Mouse (Mus musculus): ENCODE measurements around the gene Plxdc1. TPM values are rescaled to one million over a fixed set of nuclear protein-coding genes. Genes with fewer than 3 reads are reported as not detected.

The Plxdc1 gene
- polyA plus RNA-seq, 1 experiment from 2014 or later = not detected

- H3K36me3 ChIP-seq = no peaks in the 10 kb centered on the region
- no peaks in the 10 kb centered on the region for H3K9me3 ChIP-seq
- H3K27me3 ChIP-seq (ENCODE audit: insufficient read depth, poor library complexity, severe bottlenecking) = peaks cover 12% of the 10 kb centered on the region
- no peak overlapping the region for H3K4me3 ChIP-seq
- DNase-seq (ENCODE audit: low spot score) = no peak
- H3K27ac ChIP-seq = no peak overlapping the region
- H3K4me1 ChIP-seq = no peaks in the 10 kb centered on the region
- 68% methylated on average over 2 of the region's 2 CpGs for WGBS
Measured at GRCm38 (mm10) chr11:97937469-97938105, 48.7 kb downstream of the Plxdc1 start.

- Histone ChIP-seq H3K36me3 (no peaks in the 10 kb centered on the region), H3K27ac (no peak overlapping the region), H3K9me3 (no peaks in the 10 kb centered on the region), H3K27me3 (ENCODE audit: insufficient read depth, poor library complexity, severe bottlenecking) (peaks cover 12% of the 10 kb centered on the region), H3K4me1 (no peaks in the 10 kb centered on the region), H3K4me3 (no peak overlapping the region)
- DNase-seq (ENCODE audit: low spot score) = no peak
- WGBS = 30% methylated on average over 3 of the region's 3 CpGs
Measured at GRCm38 (mm10) chr11:97936758-97937157, 49.5 kb downstream of the Plxdc1 start.

GRCm38 (mm10) chr11:97935913-97936575 is 50.2 kb downstream of the Plxdc1 start:
- peaks cover 12% of the 10 kb centered on the region for H3K27me3 ChIP-seq (ENCODE audit: insufficient read depth, poor library complexity, severe bottlenecking)
- 58% methylated on average over 4 of the region's 4 CpGs for WGBS
- no peaks in the 10 kb centered on the region for H3K36me3 ChIP-seq
- no peak overlapping the region for H3K27ac ChIP-seq
- H3K4me3 ChIP-seq = no peak overlapping the region
- H3K4me1 ChIP-seq = no peaks in the 10 kb centered on the region
- DNase-seq (ENCODE audit: low spot score) = no peak
- no peaks in the 10 kb centered on the region for H3K9me3 ChIP-seq

GRCm38 (mm10) chr11:97933553-97933952 is 52.7 kb downstream of the Plxdc1 start:
- H3K9me3 ChIP-seq = no peaks in the 10 kb centered on the region
- no peak overlapping the region for H3K27ac ChIP-seq
- H3K27me3 ChIP-seq (ENCODE audit: insufficient read depth, poor library complexity, severe bottlenecking) = peaks cover 12% of the 10 kb centered on the region; the same call in 1 of the 2 replicates
- WGBS = 86% methylated on average over 1 of the region's 1 CpGs
- H3K4me3 ChIP-seq = no peak overlapping the region
- H3K4me1 ChIP-seq = no peaks in the 10 kb centered on the region
- no peaks in the 10 kb centered on the region for H3K36me3 ChIP-seq
- no peak for DNase-seq (ENCODE audit: low spot score)

- WGBS = 55% methylated on average over 4 of the region's 4 CpGs
Measured at GRCm38 (mm10) chr11:97928905-97929304, 57.3 kb downstream of the Plxdc1 start.

GRCm38 (mm10) chr11:97924217-97924616 is 62.0 kb downstream of the Plxdc1 start:
- WGBS = 91% methylated on average over 10 of the region's 10 CpGs

More at GRCm38 (mm10) chr11:97928905-97929304, 57.3 kb downstream of the Plxdc1 start:
- H3K4me1 ChIP-seq = no peaks in the 10 kb centered on the region
- H3K9me3 ChIP-seq = no peaks in the 10 kb centered on the region
- H3K27me3 ChIP-seq (ENCODE audit: insufficient read depth, poor library complexity, severe bottlenecking) = peaks cover 7% of the 10 kb centered on the region; the same call in 1 of the 2 replicates
- no peak overlapping the region; the same call in 1 of the 2 replicates for H3K27ac ChIP-seq
- H3K36me3 ChIP-seq = no peaks in the 10 kb centered on the region
- DNase-seq (ENCODE audit: low spot score) = no peak
- no peak overlapping the region for H3K4me3 ChIP-seq

GRCm38 (mm10) chr11:97923639-97924038 is 62.6 kb downstream of the Plxdc1 start:
- Histone ChIP-seq H3K9me3 (no peaks in the 10 kb centered on the region), H3K4me3 (no peak overlapping the region), H3K27me3 (ENCODE audit: insufficient read depth, poor library complexity, severe bottlenecking) (peaks cover 4% of the 10 kb centered on the region; the same call in 1 of the 2 replicates), H3K4me1 (no peaks in the 10 kb centered on the region), H3K36me3 (no peaks in the 10 kb centered on the region), H3K27ac (no peak overlapping the region)
- 75% methylated on average over 9 of the region's 9 CpGs for WGBS
- no peak for DNase-seq (ENCODE audit: low spot score)

More at GRCm38 (mm10) chr11:97924217-97924616, 62.0 kb downstream of the Plxdc1 start:
- no peaks in the 10 kb centered on the region for H3K36me3 ChIP-seq
- no peaks in the 10 kb centered on the region for H3K4me1 ChIP-seq
- peaks cover 4% of the 10 kb centered on the region; the same call in 1 of the 2 replicates for H3K27me3 ChIP-seq (ENCODE audit: insufficient read depth, poor library complexity, severe bottlenecking)
- no peaks in the 10 kb centered on the region for H3K9me3 ChIP-seq
- H3K4me3 ChIP-seq = no peak overlapping the region
- DNase-seq (ENCODE audit: low spot score) = no peak
- H3K27ac ChIP-seq = no peak overlapping the region

- Histone ChIP-seq H3K36me3 (no peaks in the 10 kb centered on the region), H3K4me1 (no peaks in the 10 kb centered on the region), H3K27ac (no peak overlapping the region), H3K9me3 (no peaks in the 10 kb centered on the region), H3K4me3 (no peak overlapping the region), H3K27me3 (ENCODE audit: insufficient read depth, poor library complexity, severe bottlenecking) (no peaks in the 10 kb centered on the region)
- DNase-seq (ENCODE audit: low spot score) = no peak
- 86% methylated on average over 6 of the region's 6 CpGs for WGBS
Measured at GRCm38 (mm10) chr11:97915974-97916503, 70.2 kb downstream of the Plxdc1 start.

GRCm38 (mm10) chr11:97915471-97915870 is 70.8 kb downstream of the Plxdc1 start:
- WGBS = 61% methylated on average over 2 of the region's 2 CpGs
- no peaks in the 10 kb centered on the region for H3K36me3 ChIP-seq
- no peak overlapping the region for H3K4me3 ChIP-seq
- H3K4me1 ChIP-seq = no peaks in the 10 kb centered on the region
- no peak for DNase-seq (ENCODE audit: low spot score)
- no peak overlapping the region for H3K27ac ChIP-seq
- H3K9me3 ChIP-seq = no peaks in the 10 kb centered on the region
- no peaks in the 10 kb centered on the region for H3K27me3 ChIP-seq (ENCODE audit: insufficient read depth, poor library complexity, severe bottlenecking)

GRCm38 (mm10) chr11:97913111-97913510 is 73.1 kb downstream of the Plxdc1 start:
- no peaks in the 10 kb centered on the region for H3K4me1 ChIP-seq
- no peak for DNase-seq (ENCODE audit: low spot score)
- 88% methylated on average over 14 of the region's 14 CpGs for WGBS
- H3K27ac ChIP-seq = no peak overlapping the region
- no peaks in the 10 kb centered on the region for H3K9me3 ChIP-seq
- H3K4me3 ChIP-seq = no peak overlapping the region
- H3K27me3 ChIP-seq (ENCODE audit: insufficient read depth, poor library complexity, severe bottlenecking) = no peaks in the 10 kb centered on the region
- H3K36me3 ChIP-seq = no peaks in the 10 kb centered on the region

GRCm38 (mm10) chr11:97908634-97909348 is 77.5 kb downstream of the Plxdc1 start:
- no peak overlapping the region for H3K27ac ChIP-seq
- no peaks in the 10 kb centered on the region for H3K4me1 ChIP-seq
- no peaks in the 10 kb centered on the region for H3K36me3 ChIP-seq
- H3K27me3 ChIP-seq (ENCODE audit: insufficient read depth, poor library complexity, severe bottlenecking) = no peaks in the 10 kb centered on the region
- 87% methylated on average over 11 of the region's 11 CpGs for WGBS
- no peak overlapping the region for H3K4me3 ChIP-seq
- H3K9me3 ChIP-seq = no peaks in the 10 kb centered on the region
- DNase-seq (ENCODE audit: low spot score) = no peak

- Histone ChIP-seq H3K4me3 (no peak overlapping the region), H3K9me3 (no peaks in the 10 kb centered on the region), H3K36me3 (no peaks in the 10 kb centered on the region), H3K4me1 (peaks cover 4% of the 10 kb centered on the region; the same call in 1 of the 2 replicates), H3K27ac (no peak overlapping the region), H3K27me3 (ENCODE audit: insufficient read depth, poor library complexity, severe bottlenecking) (peaks cover 5% of the 10 kb centered on the region; the same call in 1 of the 2 replicates)
- no peak for DNase-seq (ENCODE audit: low spot score)
- WGBS = 67% methylated on average over 5 of the region's 5 CpGs
Measured at GRCm38 (mm10) chr11:97907935-97908334, 78.3 kb downstream of the Plxdc1 start.

GRCm38 (mm10) chr11:97906905-97907304 is 79.3 kb downstream of the Plxdc1 start:
- H3K27ac ChIP-seq = no peak overlapping the region
- peaks cover 5% of the 10 kb centered on the region; the same call in 1 of the 2 replicates for H3K27me3 ChIP-seq (ENCODE audit: insufficient read depth, poor library complexity, severe bottlenecking)
- H3K4me1 ChIP-seq = peaks cover 4% of the 10 kb centered on the region; the same call in 1 of the 2 replicates
- H3K9me3 ChIP-seq = no peaks in the 10 kb centered on the region
- 87% methylated on average over 9 of the region's 9 CpGs for WGBS
- H3K4me3 ChIP-seq = no peak overlapping the region
- no peaks in the 10 kb centered on the region for H3K36me3 ChIP-seq
- no peak for DNase-seq (ENCODE audit: low spot score)
